Mouse (Mus musculus) lung, adult 2 months (tissue): Measurements from ENCODE around the gene Plscr3. TPM values are rescaled to one million over a fixed set of nuclear protein-coding genes. Genes with fewer than 3 reads are reported as not detected.

Source experiments
- DNase-seq: peaks from one replicate; pipeline ENCODE4 v3.0.0; 2022
- H3K4me1 ChIP-seq: fragments of 200-500 bp; 2 replicates; pipeline ENCODE4 v1.6.1; 2011; ENCODE audit warnings: low read length; ENCODE audit not compliant: control insufficient read depth, insufficient read depth
- H3K4me3 ChIP-seq: fragments of 200-500 bp; replicated peaks from 2 replicates; pipeline ENCODE3; 2011; ENCODE audit warnings: low read depth, mild to moderate bottlenecking, control low read depth, low read length; ENCODE audit errors: extremely low read depth
- CTCF ChIP-seq: fragments of 200-500 bp; IDR thresholded peaks from 2 replicates; pipeline ENCODE4 v1.5.1; 2011; ENCODE audit warnings: mild to moderate bottlenecking, low read length, control low read depth; ENCODE audit not compliant: insufficient read depth
- POLR2A ChIP-seq: fragments of 200-500 bp; IDR thresholded peaks from 2 replicates; pipeline ENCODE4 v1.6.1; 2011; ENCODE audit warnings: low read depth, mild to moderate bottlenecking, control low read depth, low read length, borderline replicate concordance; ENCODE audit errors: extremely low read depth
- WGBS: fragments of 180-500 bp; shearing (Covaris S2); methylation state at CpG from one replicate; pipeline ENCODE4 v1.1.7; 2018; 5-methylcytosine and 5-hydroxymethylcytosine counted together
- polyA plus RNA-seq: library from polyadenylated mRNA; depleted of rRNA; stranded (reverse); fragments of >200 nt; gene quantifications from 2 replicates; pipeline ENCODE4 v1.2.3, GENCODE M21; 2012

Gene Plscr3
- polyA plus RNA-seq, 1 experiment: 225 TPM

DNA sequence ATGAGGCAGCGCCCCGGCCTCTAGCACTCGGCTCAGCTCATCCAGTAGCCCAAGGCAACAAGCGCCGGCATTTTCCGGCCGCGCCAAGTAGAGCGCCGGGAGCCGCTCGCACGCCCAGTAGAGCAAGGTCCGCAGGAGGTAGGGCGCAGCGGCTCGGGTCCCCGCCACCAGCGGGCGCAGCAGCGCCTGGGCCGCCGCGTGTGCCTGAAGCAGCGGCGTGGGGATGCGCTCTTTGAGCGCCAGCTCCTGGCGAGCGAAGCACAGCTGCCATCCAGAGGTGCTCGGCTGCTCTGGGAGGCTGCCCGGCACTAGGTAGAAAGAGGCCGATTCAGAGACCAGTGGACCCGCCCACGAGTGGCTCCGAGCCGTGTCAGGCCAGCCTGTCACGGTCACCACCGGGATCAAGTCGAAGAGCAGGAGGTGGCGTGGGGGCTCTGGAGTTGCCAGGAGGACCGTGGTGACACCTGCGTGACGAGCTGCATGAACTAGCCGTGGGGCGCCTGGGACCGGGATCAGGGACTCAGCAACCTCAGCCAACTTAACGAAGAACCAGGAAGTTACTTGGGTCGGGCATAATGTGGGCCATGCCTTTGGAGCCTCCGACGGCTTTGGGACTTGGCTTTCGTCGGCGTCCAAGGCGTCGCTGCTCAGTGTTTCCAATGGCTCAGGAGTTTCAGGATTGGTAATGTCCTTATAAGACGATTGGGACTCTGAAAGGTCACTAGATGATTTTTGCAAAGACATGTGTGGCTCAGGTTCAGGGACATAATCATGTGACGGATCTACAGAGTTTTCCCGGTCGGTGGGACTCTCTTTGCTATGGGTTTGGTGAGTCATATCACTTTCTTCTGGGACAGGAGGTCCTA lies 42.2 kb upstream of the Plscr3 start:
- TF ChIP-seq CTCF: peak; percentile 33; the same call in 1 of the 2 replicates
- TF ChIP-seq POLR2A: no peak; the same call in 1 of the 2 replicates
- WGBS: 2% methylated on average over 60 of the region's 60 CpGs
- Histone ChIP-seq H3K4me3 (peak overlapping the region; percentile 35), H3K4me1 (peaks cover 20% of the 10 kb centered on the region)
- DNase-seq: peak; percentile 76

DNA sequence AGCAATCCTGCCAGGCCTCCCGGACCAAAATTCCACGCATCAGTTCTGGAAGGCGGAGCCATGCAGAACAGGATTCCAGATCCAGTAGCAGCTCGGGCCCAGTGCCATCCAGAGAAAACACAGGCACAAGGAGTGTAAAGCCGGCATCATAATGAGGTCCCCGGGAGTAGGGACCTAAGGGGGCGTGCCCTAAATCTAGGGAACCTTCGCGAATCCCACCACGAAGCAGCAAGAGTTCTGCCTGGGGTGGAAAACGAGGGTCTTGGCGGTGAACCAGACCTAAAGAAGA lies 41.6 kb upstream of the Plscr3 start:
- peak; percentile 37 for DNase-seq
- 13% methylated on average over 12 of the region's 12 CpGs for WGBS
- TF ChIP-seq CTCF (no peak), POLR2A (no peak)
- Histone ChIP-seq H3K4me3 (no peak overlapping the region), H3K4me1 (peaks cover 20% of the 10 kb centered on the region)

DNA sequence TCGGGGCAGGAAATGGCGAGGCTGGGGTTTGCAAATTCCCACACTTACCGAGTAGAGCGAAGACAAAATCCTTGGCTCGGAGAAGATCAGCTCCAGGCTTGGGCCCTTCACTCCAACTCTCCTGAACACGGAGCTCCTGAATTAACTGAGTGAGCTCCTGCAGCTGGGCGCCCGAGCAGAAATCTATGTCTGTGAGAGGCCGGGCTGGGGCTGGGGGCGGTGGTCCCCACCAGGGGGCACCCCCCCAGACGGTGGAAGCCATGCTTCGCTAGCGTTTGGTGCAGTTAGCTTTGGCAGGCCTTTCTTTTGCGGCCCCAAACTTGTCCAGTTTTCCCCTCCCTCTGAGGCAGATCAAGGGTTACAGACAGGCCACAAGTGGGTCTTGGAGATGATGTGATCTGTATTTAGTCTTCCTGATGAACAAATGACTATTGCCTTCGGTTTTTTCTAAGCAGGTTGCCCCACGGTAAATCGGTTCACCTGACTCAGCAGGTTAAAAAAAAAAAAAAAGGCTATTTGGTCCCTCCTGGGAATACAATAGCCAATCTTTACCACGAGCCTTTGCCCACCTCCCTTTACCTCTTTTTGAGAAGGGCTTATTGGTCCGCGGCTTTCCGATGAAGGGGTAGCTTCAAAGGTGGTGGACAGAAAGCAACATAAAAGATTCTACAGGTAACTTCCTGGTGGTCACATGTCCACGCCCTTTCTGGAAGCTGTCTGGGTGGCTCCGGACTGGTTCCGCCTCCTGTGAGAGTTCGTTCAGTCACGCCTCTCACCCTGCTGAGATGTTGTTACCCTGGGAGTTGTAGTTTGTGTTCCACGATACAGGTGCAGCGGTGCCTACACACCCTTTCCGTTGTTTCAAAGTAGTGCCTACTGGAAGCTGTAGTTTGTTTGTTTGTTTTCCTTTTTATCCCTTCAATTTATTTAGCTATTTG lies 40.9 kb upstream of the Plscr3 start, which contains the start of gene Tmem102:
Tmem102 (minus strand) TSS at position 653 of the 938 bp plus-strand sequence.
- 28% methylated on average over 29 of the region's 29 CpGs for WGBS
- DNase-seq: peak; percentile 63
- TF ChIP-seq POLR2A (no peak), CTCF (no peak)
- Histone ChIP-seq H3K4me3 (peak within 1 kb of the TSS; percentile 57), H3K4me1 (peaks cover 18% of the 10 kb centered on the region)

DNA sequence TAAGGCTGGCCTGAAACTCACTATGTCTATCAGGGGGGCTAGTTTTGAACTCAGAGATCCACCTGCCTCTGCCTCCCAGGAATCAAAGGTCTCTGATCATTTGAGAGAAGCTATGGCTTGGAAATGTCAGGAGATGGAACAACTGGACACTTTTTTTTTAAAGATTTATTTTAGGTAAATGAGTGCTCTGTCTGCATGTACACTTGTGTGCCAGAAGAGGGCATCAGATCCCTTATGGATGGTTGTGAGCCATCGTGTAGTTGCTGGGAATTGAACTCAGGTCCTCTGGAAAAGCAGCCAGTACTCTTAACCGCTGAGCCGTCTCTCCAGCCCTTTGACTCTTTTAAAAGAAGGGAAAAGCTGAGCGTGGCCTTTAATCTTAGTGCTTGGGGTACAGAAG lies 39.8 kb upstream of the Plscr3 start:
- H3K4me1 ChIP-seq: peaks cover 9% of the 10 kb centered on the region
- TF ChIP-seq CTCF (no peak), POLR2A (no peak)
- no peak overlapping the region for H3K4me3 ChIP-seq
- DNase-seq: no peak
- 83% methylated on average over 4 of the region's 4 CpGs for WGBS

DNA sequence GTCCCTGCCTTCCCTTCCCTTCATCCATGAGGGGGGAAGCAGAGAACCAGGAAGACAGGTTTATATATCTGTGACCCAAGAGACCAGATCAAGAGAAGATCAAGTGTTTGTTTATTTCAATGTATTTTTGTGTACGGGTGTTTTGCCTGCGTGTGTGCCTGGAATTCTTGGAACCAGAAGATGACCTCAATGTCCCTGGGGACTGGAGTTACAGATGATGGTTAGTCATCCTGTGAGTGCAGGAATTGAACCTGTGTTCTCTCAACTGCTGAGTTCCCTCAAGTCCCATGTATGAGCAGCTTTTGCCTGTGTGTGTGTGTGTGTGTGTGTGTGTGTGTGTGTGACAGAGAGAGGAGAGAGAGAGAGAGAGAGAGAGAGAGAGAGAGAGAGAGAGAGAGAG lies 38.5 kb upstream of the Plscr3 start:
- 56% methylated on average over 2 of the region's 2 CpGs for WGBS
- no peak for TF ChIP-seq POLR2A
- no peak for DNase-seq
- no peak overlapping the region for H3K4me3 ChIP-seq
- peaks cover 5% of the 10 kb centered on the region for H3K4me1 ChIP-seq

DNA sequence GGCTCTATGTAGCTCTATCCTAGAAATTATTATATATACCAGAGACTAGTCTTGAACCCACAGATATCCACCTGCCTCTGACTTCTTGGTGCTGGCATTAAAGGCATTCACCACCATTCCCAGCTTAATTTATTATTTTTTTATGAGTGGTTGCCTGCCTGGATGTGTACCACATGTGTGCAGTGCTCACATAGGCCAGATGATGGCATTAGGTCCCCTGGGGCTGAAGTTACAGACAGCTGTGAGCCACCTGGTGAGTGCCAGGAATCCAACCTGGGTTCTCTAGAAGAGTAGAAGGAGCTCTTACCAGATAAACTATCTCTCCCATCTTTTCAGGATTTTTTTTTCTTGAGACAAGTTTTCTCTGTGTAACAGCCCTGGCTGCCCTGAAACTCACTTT lies 35.9 kb upstream of the Plscr3 start:
- H3K4me1 ChIP-seq: no peaks in the 10 kb centered on the region
- no peak for DNase-seq
- no peak overlapping the region for H3K4me3 ChIP-seq
- no peak for TF ChIP-seq POLR2A

DNA sequence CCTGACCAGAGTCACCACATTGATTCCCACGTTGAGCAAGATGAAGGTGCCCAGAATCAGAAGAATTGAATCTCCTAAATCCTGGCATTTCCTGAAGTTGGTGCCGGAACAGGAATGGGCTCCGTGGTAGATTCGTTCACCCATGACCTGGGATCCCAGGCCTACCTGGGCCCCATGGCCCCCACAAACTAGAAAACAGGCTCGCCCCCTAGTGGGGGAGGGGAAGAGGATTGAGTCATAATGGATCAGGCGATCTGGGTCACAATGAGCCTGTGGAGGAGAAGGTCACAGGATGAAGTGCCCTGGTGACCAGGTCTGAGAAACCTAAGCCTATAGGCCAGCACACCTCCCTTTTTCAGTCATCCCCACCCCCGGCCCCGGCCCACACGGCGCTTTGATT lies 31.0 kb upstream of the Plscr3 start, which contains the start of gene Gm39566:
Gm39566 (minus strand) TSS at position 144 of the 400 bp plus-strand sequence.
- Histone ChIP-seq H3K4me1 (no peaks in the 10 kb centered on the region), H3K4me3 (no peak within 1 kb of the TSS)
- TF ChIP-seq CTCF: no peak
- TF ChIP-seq POLR2A: no peak
- WGBS: 55% methylated on average over 10 of the region's 10 CpGs
- DNase-seq: no peak

DNA sequence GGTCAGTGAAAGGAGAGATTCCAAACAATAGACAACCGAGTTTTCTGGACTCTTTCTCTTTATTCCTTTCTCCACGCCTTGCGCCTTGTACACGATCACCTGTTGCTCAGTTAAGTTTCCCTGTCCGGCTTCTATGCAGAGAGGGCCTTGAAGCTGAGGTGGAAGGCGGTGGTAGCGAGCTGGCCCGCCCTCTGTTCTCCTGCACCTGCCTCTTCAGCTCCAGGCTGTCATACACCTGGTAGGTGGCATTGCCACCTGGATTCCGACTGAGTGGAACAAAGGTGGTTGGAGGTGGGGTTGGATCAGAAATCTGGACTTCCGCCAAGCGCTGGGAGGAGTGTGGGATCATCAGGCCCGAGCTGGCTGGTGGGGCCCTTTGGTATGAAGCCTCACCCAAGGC lies 29.7 kb upstream of the Plscr3 start:
- TF ChIP-seq CTCF (no peak), POLR2A (no peak)
- H3K4me3 ChIP-seq: no peak overlapping the region
- DNase-seq: no peak
- no peaks in the 10 kb centered on the region for H3K4me1 ChIP-seq
- 87% methylated on average over 12 of the region's 12 CpGs for WGBS

DNA sequence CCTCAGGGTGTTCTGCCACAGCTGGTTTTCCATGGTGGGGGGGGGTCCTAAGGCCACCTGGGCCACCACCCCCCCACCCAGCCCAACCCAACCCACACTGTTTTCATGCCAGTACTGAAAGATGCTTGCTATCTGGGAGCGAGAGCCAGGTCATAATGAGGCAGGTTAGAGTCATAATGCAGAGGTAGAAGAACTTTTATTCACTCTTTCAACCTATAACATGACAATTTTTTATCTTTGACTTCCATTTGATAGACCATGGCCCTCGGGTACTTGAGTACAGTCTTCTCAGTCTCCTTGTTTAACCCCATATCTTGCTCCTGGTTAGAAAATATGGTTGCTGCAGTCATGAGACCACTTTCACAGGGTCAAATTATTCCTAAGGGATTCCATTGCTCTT lies 27.8 kb upstream of the Plscr3 start, which contains the start of gene Spem2:
Spem2 (minus strand) TSS at position 101 of the 400 bp plus-strand sequence.
- H3K4me3 ChIP-seq: no peak within 1 kb of the TSS
- no peaks in the 10 kb centered on the region for H3K4me1 ChIP-seq
- TF ChIP-seq CTCF (no peak), POLR2A (no peak)
- WGBS: 76% methylated on average over 2 of the region's 2 CpGs
- no peak for DNase-seq

DNA sequence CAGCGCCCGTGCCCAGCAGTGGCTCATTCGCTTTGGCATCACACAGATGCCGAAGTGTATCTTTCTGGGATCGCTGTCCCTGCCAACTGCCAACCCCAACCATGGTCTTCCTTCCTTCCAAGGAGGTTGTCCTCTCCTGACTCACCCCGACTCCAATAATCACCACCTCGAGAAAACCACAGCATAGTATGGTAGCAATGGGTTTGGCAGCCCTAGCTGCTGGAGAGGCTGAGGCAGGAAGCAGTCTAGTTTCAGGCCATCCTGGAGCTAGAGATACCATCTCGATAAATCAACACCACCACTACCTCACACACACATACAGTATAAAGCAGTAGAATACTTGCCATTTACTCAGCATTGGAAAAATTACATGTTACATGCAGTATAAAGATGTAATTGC lies 27.3 kb upstream of the Plscr3 start:
- Histone ChIP-seq H3K4me1 (no peaks in the 10 kb centered on the region), H3K4me3 (no peak overlapping the region)
- WGBS: 83% methylated on average over 8 of the region's 8 CpGs
- DNase-seq: no peak
- TF ChIP-seq POLR2A (no peak), CTCF (no peak)
